Mouse (Mus musculus) frontal cortex, postnatal 36 days (tissue): Measurements from ENCODE around the gene Agfg2.
A peak's percentile ranks its signal among the peaks of the same experiment; 100 is the strongest.

Source experiments
- DNase-seq, 2 experiments: peaks; one replicate each; pipeline ENCODE4 v3.0.0; 2022; ENCODE audit warnings: low spot score in 2 of 2

The Agfg2 gene

DNA sequence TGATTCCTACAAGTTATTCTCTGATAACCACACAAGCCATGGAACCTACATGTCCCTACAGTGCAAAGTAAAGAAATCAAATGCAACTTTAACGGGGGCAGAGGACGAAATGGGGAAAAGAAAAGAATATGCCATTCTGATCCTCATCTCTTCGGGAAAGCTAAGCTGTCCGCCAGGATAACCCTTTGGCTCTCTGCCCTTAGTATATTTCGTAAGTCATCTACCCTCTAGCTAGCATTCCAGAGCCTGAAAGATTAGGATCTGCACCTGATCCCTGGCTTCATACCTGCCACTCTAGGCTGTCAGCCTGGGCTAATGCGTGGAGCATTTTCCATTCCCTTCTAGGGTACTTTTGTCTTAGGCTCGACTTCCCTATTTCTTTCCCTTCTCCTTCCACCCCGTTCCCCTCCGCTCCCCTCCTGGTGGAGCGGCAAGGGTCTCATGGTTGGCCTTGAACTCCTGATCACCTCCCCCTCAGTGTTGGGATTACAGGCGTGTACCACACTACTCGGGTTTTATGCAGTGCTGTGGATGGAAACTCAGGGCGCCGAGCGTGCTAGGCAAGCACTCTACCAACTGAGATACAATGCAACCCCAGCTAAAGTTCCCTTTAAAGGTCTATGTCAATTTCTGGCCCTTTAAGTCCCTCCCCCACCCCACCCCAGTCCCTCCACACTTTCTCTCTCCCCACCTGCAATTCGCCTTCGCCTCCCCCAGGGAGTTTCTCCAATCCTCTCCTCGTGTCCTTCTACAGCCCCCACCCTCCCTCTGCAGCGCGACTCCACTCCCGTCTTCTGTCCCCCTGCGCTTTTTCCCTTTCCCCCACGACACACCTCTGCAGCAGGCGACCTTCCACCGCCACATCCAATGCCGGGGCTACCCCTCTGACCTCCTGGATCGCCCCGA, 885 bp downstream of the Agfg2 start:
- DNase-seq, result peak in 1 of 2 experiments; percentile 10

DNA sequence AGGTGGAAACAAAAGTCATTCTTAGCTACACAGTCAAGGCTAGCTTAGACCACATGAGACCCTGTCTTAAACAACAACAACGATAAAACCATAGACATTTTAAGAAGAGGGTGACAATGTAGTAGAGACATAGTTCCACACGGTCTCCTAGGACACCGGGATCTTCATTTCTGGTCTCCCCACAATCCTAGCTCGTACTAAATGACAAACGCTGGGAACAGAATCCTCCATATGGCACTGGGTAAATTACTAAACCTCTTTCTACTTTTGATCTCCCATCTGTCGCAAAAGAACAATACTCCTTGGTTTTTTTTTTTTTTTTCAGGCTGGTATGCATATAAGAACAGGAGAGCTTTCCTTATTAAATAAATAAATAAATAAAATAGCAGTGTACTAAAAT, 2.0 kb downstream of the Agfg2 start:
- DNase-seq, result peak in 1 of 2 experiments; percentile 15

DNA sequence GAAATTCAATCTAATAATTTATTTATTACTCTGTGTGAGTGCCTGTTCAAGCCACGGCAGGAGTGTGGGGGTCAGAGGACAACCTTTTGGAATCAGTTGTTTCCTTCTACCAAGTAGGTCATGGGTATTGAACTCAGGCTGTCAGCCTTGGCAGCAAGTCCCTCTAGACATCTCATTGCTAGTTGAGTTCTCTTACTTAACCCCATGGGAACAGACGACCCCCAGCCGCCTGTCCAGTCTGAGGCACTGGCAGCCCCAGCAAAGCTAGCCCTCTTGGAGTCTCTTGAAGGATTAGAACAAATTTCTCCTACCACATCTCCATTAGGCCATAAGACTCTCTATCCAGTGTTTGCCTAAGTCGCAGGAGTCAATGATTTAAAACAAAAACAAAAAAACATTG, 4.8 kb downstream of the Agfg2 start:
- no peak for DNase-seq

GRCm38 (mm10) chr5:137678736-137679135, 5.8 kb downstream of the Agfg2 start:
- DNase-seq, result no peak

GRCm38 (mm10) chr5:137677859-137678258, 6.7 kb downstream of the Agfg2 start:
- no peak for DNase-seq

DNA sequence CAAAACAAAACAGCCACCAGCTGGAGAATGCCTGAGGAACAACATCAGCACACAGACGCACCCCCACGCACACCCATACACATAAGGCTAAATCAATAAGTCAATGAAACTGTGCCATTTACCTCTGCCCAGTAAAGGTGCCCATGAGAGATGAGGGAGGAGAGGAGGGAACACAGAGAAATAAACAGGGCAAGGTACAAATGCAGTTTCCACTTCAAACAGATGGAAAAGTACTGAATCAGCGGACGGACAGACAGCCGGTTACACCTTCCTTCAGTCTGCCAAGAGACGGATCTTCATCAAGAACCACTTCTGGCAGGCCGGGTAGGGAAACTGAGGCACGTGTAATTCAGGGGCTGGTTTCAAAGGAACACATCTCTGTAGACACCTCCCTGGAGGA, 9.7 kb downstream of the Agfg2 start:
- DNase-seq, result no peak

DNA sequence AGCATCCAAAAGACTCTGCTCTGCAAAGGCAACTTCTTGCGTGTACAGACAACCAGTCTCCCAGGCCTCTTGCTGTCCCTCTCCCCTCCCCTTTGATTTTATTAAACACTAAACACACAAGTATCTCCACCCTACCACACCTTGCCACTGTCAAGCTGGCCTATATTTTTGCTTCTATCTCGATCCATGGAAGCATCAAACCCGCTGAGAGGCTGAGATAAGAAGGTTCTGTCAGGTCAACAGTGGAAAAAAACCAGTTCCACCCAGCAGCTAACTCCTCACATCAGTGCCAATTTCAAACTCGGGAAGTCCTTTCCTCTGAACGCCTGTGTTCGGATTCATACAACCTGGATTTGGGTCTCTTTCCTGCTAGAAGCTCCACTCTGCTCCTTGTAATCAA, 11.5 kb downstream of the Agfg2 start:
- DNase-seq, result no peak

GRCm38 (mm10) chr5:137672361-137672760, 12.2 kb downstream of the Agfg2 start:
- no peak for DNase-seq

DNA sequence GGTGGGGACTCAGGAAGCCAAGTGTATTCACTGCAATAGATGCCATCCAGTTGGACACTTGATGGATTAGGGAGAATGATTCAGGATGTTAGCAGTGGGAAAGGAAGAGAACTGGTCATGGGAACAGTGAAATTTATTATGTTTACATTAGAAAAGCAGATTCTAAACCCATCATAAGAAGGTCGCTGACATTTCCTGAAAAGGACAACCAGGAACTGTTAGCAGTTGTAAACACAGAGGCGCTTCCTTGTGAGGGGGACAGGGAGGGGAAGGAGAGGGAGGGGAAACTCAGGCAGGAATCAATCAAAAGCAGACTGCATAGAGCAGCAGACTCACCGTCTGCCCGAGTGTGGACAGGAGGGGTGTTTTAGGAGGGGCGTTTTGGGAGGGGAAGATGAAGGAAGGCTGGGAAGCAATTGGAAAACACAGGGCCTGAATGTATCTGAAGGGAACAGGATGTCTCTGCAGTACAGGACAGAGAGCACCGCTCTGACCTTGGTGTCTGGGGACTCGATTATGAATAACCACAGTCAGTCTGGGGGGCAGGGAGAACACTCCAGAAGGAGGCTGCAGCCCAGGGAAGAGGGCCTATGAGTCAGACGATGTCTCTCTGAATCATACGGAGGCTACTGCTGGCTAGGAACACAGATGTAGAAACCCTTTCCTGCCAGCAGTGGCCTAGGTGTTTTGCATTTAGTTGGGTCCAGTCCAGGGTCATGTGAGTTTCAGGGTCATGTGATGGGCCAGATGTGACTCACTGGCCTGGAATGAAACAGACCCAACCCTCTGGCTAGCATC, 12.9 kb downstream of the Agfg2 start:
- peak; percentile 51 to 52 for DNase-seq

- DNase-seq, result no peak
Observed at GRCm38 (mm10) chr5:137670240-137670639, 14.3 kb downstream of the Agfg2 start.

DNA sequence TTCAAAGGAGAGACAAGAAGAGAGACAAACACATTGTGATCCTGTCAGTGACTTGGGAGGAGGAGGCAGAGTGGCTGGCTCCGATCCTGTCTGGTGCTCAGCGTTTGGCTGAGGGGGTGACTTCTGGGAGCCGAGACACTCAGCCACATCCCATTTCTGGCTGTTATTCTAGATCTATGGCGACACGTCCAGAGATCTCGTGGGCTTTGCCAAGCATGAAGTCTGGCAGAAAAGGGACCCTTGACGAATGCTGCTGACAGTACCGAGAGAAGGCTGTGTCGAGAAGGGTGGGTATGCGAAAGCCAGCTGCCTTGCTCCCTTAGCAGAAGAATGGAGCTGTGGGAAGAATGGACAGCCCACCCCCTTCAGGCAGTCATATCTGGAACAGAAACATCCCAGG, 15.6 kb downstream of the Agfg2 start:
- no peak for DNase-seq

DNA sequence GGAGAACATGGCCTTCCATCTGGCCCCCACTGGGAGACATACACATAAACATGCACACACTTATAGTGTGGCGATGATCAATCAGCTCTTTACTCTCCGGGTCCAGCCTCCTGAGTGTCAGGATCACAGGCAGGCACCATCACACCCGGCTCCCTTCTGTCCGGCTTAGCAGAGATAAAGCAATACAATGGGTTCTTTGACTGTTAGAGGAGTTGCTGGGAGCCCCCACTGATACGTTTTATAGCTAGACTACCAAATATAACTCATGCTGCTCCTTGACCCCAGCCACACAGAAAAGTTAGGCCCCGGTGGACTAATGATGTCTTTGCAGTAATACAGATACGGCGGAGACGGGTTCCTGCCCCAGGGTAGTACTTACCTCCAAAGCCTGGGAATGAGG, 21.5 kb downstream of the Agfg2 start:
- no peak for DNase-seq

DNA sequence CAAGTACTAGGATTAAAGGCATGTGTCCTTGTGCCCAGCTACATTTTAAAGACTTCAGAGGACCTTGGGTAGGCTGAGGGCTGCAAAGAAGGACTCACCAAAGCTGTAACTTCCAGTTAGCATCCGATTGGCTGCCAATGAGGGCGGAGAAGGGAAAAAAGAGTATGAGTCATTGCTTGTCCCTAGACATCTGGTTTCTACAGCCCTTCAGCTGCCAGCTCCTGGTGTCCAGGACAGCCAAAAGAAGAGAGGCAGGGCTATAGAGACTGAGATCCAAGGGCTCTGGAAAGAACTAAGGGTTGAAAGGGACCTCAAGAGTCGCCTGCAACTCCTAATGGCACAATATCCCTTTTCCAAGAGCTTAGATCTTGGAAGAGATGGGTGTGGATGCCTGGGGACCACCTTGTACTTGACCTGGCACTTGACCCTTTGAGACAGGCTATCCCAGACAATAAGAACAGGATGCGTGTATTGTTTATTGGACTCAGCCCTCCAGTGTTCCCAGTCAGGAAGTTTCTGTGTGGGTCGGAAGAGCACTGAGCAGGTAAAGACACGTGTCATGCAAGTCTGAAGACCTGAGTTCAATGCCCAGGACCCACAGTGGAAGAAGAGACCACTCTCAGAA, 24.4 kb downstream of the Agfg2 start:
- DNase-seq, result peak in 1 of 2 experiments; percentile 22

- peak; percentile 70 to 78 for DNase-seq
Observed at GRCm38 (mm10) chr5:137656977-137657376, 27.5 kb downstream of the Agfg2 start.

GRCm38 (mm10) chr5:137654746-137655145, 29.8 kb downstream of the Agfg2 start:
- no peak for DNase-seq

DNA sequence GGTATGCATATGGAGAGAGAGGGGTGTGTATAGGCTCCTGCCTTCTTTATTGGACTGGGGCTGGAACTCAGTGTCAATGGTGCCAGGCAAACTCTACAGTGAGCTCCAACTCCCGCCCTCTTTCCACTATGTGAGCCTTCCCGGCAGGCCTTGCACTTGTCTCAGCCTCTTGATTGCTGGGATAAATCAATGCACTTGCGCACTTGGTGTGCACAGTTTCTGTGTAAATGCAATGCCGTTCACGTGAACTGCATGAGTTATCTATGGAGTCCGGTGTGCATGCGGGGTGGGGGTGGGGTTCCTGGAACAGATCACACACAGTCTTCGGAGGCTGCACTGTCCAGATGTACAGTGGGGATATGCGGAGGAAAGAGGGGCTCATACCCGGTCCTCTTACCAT, 31.2 kb downstream of the Agfg2 start:
- DNase-seq, result no peak

GRCm38 (mm10) chr5:137652474-137652873, 32.1 kb downstream of the Agfg2 start:
- peak; percentile 55 to 67 for DNase-seq

DNA sequence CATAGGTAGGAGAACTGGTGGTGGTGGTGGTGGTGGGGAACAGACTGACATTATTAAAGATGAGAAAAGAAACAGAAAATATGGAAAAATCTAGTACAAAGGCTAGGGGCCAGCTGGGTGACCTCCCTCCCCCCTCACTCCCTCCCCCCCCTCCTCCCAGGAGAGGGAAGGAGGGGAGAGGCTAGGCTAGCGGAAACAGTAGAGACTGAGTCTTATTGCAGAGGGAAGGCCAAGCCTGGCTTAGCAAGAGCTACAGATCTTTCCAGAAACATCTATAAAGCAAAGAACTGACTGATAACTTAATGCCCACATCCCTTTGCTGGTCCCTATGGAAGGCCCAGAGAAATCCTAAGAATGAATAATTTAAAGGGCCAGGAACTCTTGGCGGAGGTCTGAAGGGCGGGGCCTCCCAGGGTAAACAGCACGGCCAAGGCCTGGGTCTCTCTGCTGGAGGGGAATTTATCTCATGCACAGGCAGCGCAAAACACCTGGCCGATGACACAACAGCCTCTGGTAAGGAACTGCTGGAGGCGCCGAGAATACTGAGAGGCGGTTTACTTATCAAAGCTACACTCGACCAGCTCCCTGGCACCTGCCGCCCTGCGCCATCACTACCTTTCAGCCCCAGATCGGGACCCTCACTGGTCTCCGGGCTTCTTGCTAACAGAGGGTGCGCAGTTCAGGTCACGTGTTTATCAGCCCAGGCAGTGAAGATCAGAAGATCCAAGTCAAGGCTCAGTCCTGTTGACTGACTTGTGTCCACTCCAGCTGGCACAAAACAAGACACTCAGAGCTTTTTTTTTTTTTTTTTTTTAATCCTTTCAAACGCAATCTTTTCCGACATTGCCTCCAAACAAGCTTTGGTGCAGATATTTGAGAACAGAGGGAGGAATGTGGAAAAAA, 34.6 kb downstream of the Agfg2 start:
- no peak for DNase-seq

DNA sequence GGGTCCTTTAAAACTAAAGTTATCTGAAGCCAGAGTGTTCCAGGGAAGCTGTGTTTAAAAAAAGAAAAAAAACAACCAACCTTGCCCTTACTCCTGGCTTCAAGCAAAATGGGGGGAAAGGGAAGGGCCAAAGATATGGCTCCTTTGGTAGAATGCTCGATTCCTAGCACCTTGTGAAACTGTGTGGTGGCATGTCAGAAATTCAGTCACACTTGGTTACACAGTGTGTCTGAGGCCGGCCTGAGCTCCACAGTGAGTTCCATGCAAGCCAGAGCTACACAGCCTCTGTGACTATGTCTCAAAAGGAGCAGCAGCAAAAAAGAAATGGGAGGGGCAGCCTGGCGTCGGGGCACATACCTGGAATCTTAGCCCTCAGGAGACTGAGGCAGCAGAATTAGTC, 35.3 kb downstream of the Agfg2 start:
- no peak for DNase-seq

GRCm38 (mm10) chr5:137647827-137648601, 36.5 kb downstream of the Agfg2 start:
- DNase-seq, result no peak
